Mouse (Mus musculus): ENCODE results near the gene Slc32a1. TPM values are rescaled to one million over a fixed set of nuclear protein-coding genes. Genes with fewer than 3 reads are reported as not detected.

The Slc32a1 gene
- 0.07 TPM in 1 of 2 replicates, not detected in the other for total RNA-seq (2015)
- 0.12 TPM in 1 of 2 replicates, not detected in the other for total RNA-seq (2017)

- no peak for ATAC-seq (ENCODE audit: poor library complexity, severe bottlenecking)
Observed at GRCm38 (mm10) chr2:158610488-158611325, at the start of gene Slc32a1. Gene Slc32a1, plus strand, starts transcription at chr2:158610767.

GRCm38 (mm10) chr2:158560801-158561200 lies 49.8 kb upstream of the Slc32a1 start:
- ATAC-seq (ENCODE audit: poor library complexity, severe bottlenecking), result no peak

- no peak for ATAC-seq (ENCODE audit: poor library complexity, severe bottlenecking)
Observed at GRCm38 (mm10) chr2:158561371-158562144, 49.0 kb upstream of the Slc32a1 start.

GRCm38 (mm10) chr2:158570421-158571081 lies 40.0 kb upstream of the Slc32a1 start:
- no peak for ATAC-seq (ENCODE audit: poor library complexity, severe bottlenecking)

GRCm38 (mm10) chr2:158579979-158580378 lies 30.6 kb upstream of the Slc32a1 start:
- no peak for ATAC-seq (ENCODE audit: poor library complexity, severe bottlenecking)

- ATAC-seq (ENCODE audit: poor library complexity, severe bottlenecking), result no peak
Observed at GRCm38 (mm10) chr2:158584621-158585358, 25.8 kb upstream of the Slc32a1 start.

GRCm38 (mm10) chr2:158588524-158589271 lies 21.9 kb upstream of the Slc32a1 start:
- ATAC-seq (ENCODE audit: poor library complexity, severe bottlenecking), result no peak

GRCm38 (mm10) chr2:158590495-158590894 lies 20.1 kb upstream of the Slc32a1 start:
- no peak for ATAC-seq (ENCODE audit: poor library complexity, severe bottlenecking)

GRCm38 (mm10) chr2:158591286-158591685 lies 19.3 kb upstream of the Slc32a1 start:
- ATAC-seq (ENCODE audit: poor library complexity, severe bottlenecking), result no peak

GRCm38 (mm10) chr2:158593371-158593770 lies 17.2 kb upstream of the Slc32a1 start:
- ATAC-seq (ENCODE audit: poor library complexity, severe bottlenecking), result no peak

GRCm38 (mm10) chr2:158595103-158595502 lies 15.5 kb upstream of the Slc32a1 start:
- no peak for ATAC-seq (ENCODE audit: poor library complexity, severe bottlenecking)

- ATAC-seq (ENCODE audit: poor library complexity, severe bottlenecking), result no peak
Observed at GRCm38 (mm10) chr2:158595577-158595976, 15.0 kb upstream of the Slc32a1 start.

- peak; percentile 80 for ATAC-seq (ENCODE audit: poor library complexity, severe bottlenecking)
Observed at GRCm38 (mm10) chr2:158596803-158597202, 13.8 kb upstream of the Slc32a1 start.

- no peak for ATAC-seq (ENCODE audit: poor library complexity, severe bottlenecking)
Observed at GRCm38 (mm10) chr2:158600517-158600916, 10.1 kb upstream of the Slc32a1 start.

- ATAC-seq (ENCODE audit: poor library complexity, severe bottlenecking), result no peak
Observed at GRCm38 (mm10) chr2:158601326-158601725, 9.2 kb upstream of the Slc32a1 start.

GRCm38 (mm10) chr2:158602663-158603062 lies 7.9 kb upstream of the Slc32a1 start:
- no peak for ATAC-seq (ENCODE audit: poor library complexity, severe bottlenecking)

- peak; percentile 71 for ATAC-seq (ENCODE audit: poor library complexity, severe bottlenecking)
Observed at GRCm38 (mm10) chr2:158606511-158606964, 4.0 kb upstream of the Slc32a1 start.

- no peak for ATAC-seq (ENCODE audit: poor library complexity, severe bottlenecking)
Observed at GRCm38 (mm10) chr2:158609681-158610080, 886 bp upstream of the Slc32a1 start.

- no peak for ATAC-seq (ENCODE audit: poor library complexity, severe bottlenecking)
Observed at GRCm38 (mm10) chr2:158611326-158611719, 756 bp downstream of the Slc32a1 start.
